Mouse (Mus musculus): Measurements from ENCODE around the gene Ccdc7a.

DNA sequence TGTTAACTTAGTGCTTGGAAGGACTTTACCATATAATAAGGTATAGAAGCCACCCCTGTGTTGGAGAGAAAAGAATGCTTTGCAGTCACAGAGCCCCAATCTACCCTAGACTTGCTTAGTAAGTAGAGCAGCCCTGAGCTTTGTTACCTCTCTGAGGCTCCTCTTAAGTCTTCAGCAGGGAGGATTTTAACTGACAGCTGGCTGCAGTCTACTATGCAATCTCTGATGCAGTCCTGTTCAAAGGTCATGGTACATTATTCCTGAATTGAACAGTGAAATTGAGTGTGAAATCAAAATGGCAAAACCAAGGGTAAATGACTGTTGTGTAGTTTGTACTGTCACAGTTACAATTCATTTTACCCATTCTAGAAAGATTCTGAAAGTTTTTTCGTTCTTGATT is 338.1 kb downstream of the Ccdc7a start:
- no peak for TF ChIP-seq POLR2A (IDR thresholded peaks at IDR 0.05; ENCODE audit: low read depth, low read length)
- TF ChIP-seq CTCF (IDR thresholded peaks at IDR 0.05; ENCODE audit: extremely low read depth, insufficient read depth, insufficient read length, insufficient replicate concordance): no peak

Data from spleen, adult 2 months (tissue).